Mouse (Mus musculus) midbrain, embryonic 11.5 days (tissue): ENCODE results near the gene Ccdc93. TPM values are rescaled to one million over a fixed set of nuclear protein-coding genes. Genes with fewer than 3 reads are reported as not detected.
A peak's percentile ranks its signal among the peaks of the same experiment; 100 is the strongest.

Experiments used
- ATAC-seq: fragments of 200-750 bp; cut with Nextera tagmentation; 2 replicates; pipeline ENCODE4 v1.8.0; 2017; ENCODE audit warnings: moderate TSS enrichment, moderate library complexity; ENCODE audit not compliant: low FRiP score
- DNase-seq: peaks from one replicate; pipeline ENCODE4 v3.0.0; 2015; ENCODE audit warnings: low spot score; ENCODE audit errors: missing footprints
- H3K27ac ChIP-seq: fragments of 300-500 bp; sonication (generic); 2 replicates; pipeline ENCODE4 v1.5.1; 2014; ENCODE audit warnings: low read depth, low read length
- H3K27me3 ChIP-seq: fragments of 300-500 bp; sonication (generic); 2 replicates; pipeline ENCODE4 v1.6.1; 2014; ENCODE audit warnings: mild to moderate bottlenecking, low read length, moderate library complexity, mixed read lengths; ENCODE audit not compliant: control insufficient read depth, insufficient read depth
- H3K36me3 ChIP-seq: fragments of 300-500 bp; sonication (generic); 2 replicates; pipeline ENCODE4 v1.6.1; 2014; ENCODE audit warnings: mild to moderate bottlenecking, low read length, moderate library complexity, mixed read lengths; ENCODE audit not compliant: control insufficient read depth, insufficient read depth
- H3K4me1 ChIP-seq: fragments of 300-500 bp; sonication (generic); 2 replicates; pipeline ENCODE4 v1.6.1; 2014; ENCODE audit warnings: low read length; ENCODE audit not compliant: control insufficient read depth, insufficient read depth
- H3K4me2 ChIP-seq: fragments of 300-500 bp; sonication (generic); 2 replicates; pipeline ENCODE4 v1.6.1; 2014; ENCODE audit warnings: mild to moderate bottlenecking, moderate library complexity
- H3K4me3 ChIP-seq: fragments of 300-500 bp; sonication (generic); 2 replicates; pipeline ENCODE4 v1.5.1; 2014; ENCODE audit warnings: low read depth, low read length
- H3K9ac ChIP-seq: fragments of 300-500 bp; sonication (generic); 2 replicates; pipeline ENCODE4 v1.6.1; 2014; ENCODE audit warnings: low read length
- H3K9me3 ChIP-seq: fragments of 300-500 bp; sonication (generic); 2 replicates; pipeline ENCODE4 v1.6.1; 2016; ENCODE audit warnings: low read length; ENCODE audit not compliant: control insufficient read depth
- WGBS: fragments of 180-500 bp; shearing (Covaris S2); extraction: QIAGEN DNeasy Blood & Tissue Kit; methylation state at CpG from one replicate; pipeline ENCODE4 v1.1.7; 2014; 5-methylcytosine and 5-hydroxymethylcytosine counted together
- polyA plus RNA-seq: library from polyadenylated mRNA; unstranded; fragments of >200 nt; fragmentation: Nextera tagmentation; extraction: Ambion mirVana; gene quantifications from 2 replicates; pipeline ENCODE4 v1.2.1, GENCODE M21; 2014

Gene Ccdc93
- polyA plus RNA-seq, 1 experiment from 2014 or later = 9.7 TPM

DNA sequence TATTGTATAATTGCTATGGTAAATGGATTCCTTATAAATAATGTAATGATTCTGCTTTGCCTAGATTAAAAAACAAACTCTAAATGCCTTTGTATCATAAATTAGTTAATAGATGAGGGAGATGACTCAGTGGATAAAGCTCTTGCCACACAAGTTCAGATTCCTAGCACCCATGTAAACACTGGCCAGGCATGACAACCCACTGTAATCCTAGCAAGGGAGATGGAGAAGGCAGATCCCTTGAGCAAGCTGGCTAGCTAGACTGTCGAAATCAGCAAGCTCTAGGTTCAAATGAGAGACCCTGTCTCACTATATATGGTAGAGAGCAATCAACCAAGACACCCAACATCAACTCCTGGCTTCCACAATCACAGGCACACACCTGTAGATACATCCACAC is 87.8 kb downstream of the Ccdc93 start:
- ATAC-seq = no peak
- no peak overlapping the region for H3K4me3 ChIP-seq
- H3K9me3 ChIP-seq = no peaks in the 10 kb centered on the region

DNA sequence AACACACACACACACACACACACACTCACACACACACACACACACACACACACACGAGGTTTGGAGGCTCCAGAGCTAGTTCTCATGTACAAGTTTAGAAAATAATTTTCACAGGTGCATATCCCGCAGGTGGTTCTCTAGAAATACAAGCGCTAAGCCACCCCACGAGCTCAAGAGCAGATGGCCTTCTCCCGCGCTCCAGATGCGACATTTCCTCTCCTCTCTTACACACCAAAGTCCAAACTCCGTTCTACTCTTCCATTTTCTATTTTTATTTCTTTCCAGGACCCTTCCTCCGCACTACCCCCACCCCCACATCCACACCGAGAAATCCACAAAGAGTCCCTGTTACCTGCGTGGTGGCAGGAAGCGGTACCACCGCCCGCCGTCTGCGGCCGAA is 96.2 kb downstream of the Ccdc93 start:
- no peak overlapping the region for H3K9ac ChIP-seq
- peaks cover 11% of the 10 kb centered on the region for H3K4me1 ChIP-seq
- no peak overlapping the region for H3K27ac ChIP-seq
- peak overlapping the region; percentile 30 for H3K4me3 ChIP-seq
- peak overlapping the region; percentile 45 for H3K4me2 ChIP-seq
- no peak for DNase-seq
- H3K9me3 ChIP-seq = no peaks in the 10 kb centered on the region
- no peaks in the 10 kb centered on the region for H3K36me3 ChIP-seq
- ATAC-seq = no peak
- 52% methylated on average over 17 of the region's 17 CpGs for WGBS
- H3K27me3 ChIP-seq = peaks cover 18% of the 10 kb centered on the region

More for the DNA sequence above, 87.8 kb downstream of the Ccdc93 start:
- no peak for DNase-seq
- Histone ChIP-seq H3K4me2 (no peak overlapping the region), H3K36me3 (no peaks in the 10 kb centered on the region), H3K27ac (no peak overlapping the region), H3K27me3 (no peaks in the 10 kb centered on the region), H3K4me1 (no peaks in the 10 kb centered on the region), H3K9ac (no peak overlapping the region)
- 48% methylated on average over 1 of the region's 1 CpGs for WGBS

DNA sequence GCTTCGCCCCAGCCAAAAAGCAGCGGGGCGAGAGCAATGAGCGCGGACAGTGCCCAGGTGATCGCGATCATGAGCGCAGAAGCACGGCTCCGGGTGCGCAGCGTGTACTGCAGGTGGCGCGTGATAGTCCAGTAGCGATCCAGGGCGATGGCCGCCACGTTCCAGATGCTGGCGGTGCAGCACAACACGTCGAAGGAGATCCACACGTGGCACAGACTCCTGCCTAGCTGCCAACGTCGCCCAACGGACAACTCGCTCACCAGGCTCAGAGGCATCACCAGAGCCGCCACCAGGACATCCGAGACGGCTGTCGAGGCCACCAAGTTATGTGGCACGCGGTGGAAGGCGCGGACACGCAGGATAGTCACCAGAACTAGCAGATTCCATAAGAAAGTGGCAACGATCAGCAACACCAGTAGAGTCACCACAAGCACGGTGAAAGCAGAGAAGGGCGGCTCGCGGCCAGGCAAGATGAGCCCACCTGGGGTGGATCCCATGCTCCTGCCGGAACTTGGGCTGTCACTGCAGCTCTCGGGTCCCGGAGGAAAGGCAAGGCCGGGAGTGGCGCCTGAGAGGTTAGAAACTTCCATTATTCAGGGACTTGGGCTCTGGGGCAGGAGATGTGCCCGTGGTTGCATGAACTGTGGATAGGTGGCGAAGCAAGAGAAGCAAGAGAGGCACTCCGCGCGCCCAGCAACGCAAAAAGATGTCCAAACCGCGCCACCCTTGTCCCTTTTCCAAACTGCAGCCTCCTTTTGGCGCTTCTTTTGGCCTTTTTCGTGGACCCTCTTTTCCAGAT is 97.0 kb downstream of the Ccdc93 start:
- peak; percentile 95 for DNase-seq
- H3K36me3 ChIP-seq = no peaks in the 10 kb centered on the region
- peak; percentile 56 for ATAC-seq
- peak overlapping the region; percentile 30 for H3K4me3 ChIP-seq
- peaks cover 11% of the 10 kb centered on the region for H3K4me1 ChIP-seq
- peaks cover 18% of the 10 kb centered on the region for H3K27me3 ChIP-seq
- H3K9me3 ChIP-seq = no peaks in the 10 kb centered on the region
- H3K9ac ChIP-seq = no peak overlapping the region
- H3K4me2 ChIP-seq = peak overlapping the region; percentile 45
- WGBS = 12% methylated on average over 55 of the region's 55 CpGs
- H3K27ac ChIP-seq = no peak overlapping the region

DNA sequence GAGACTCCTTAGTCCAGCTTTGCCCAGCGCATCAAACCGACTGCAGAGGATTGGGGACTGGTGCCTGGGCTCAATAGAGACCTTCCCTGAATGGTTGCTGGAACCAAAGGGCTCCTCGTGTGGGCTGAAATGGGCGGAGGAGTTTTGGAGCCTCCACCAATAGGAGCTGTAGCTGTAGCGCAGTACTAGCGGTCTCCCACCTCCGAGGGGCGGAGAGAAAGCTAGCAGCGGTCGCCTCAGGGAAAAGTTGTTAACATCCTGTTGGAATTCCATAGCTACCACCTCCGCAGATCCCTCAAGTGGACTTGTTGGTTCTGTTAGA is 97.5 kb downstream of the Ccdc93 start, which contains the start of gene Htr5b:
Gene Htr5b, minus strand, starts transcription at position 67 of the 322 bp plus-strand sequence.
- Histone ChIP-seq H3K27ac (no peak within 1 kb of the TSS), H3K27me3 (peaks cover 18% of the 10 kb centered on the region), H3K9ac (no peak within 1 kb of the TSS), H3K4me2 (peak within 1 kb of the TSS; percentile 45), H3K9me3 (no peaks in the 10 kb centered on the region), H3K4me3 (peak within 1 kb of the TSS; percentile 30), H3K4me1 (peaks cover 11% of the 10 kb centered on the region), H3K36me3 (no peaks in the 10 kb centered on the region)
- under 1% methylated on average over 11 of the region's 11 CpGs for WGBS
- no peak for DNase-seq
- ATAC-seq = peak; percentile 94

DNA sequence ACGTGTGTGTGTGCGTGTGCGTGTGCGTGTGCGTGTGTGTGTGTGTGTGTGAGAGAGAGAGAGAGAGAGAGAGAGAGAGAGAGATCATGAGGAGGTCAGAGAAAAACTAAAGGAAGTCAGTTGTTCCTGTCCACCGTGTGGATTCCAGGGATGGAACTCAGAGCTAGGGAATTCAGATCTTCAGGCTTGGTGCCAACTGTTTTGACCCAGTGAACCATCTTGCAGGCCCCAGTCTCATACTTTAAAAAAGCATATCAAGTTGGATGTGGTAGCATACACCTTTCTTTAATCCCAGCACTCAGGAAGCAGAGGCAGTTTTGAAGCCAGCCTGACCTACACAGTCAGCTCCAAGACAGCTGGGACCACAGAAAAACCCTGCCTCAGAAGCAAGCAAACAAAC is 98.4 kb downstream of the Ccdc93 start:
- no peak overlapping the region for H3K27ac ChIP-seq
- H3K9ac ChIP-seq = no peak overlapping the region
- no peaks in the 10 kb centered on the region for H3K36me3 ChIP-seq
- WGBS = 89% methylated on average over 6 of the region's 6 CpGs
- H3K27me3 ChIP-seq = peaks cover 18% of the 10 kb centered on the region
- DNase-seq = no peak
- H3K9me3 ChIP-seq = no peaks in the 10 kb centered on the region
- peaks cover 11% of the 10 kb centered on the region for H3K4me1 ChIP-seq
- H3K4me3 ChIP-seq = no peak overlapping the region
- ATAC-seq = no peak
- no peak overlapping the region for H3K4me2 ChIP-seq

DNA sequence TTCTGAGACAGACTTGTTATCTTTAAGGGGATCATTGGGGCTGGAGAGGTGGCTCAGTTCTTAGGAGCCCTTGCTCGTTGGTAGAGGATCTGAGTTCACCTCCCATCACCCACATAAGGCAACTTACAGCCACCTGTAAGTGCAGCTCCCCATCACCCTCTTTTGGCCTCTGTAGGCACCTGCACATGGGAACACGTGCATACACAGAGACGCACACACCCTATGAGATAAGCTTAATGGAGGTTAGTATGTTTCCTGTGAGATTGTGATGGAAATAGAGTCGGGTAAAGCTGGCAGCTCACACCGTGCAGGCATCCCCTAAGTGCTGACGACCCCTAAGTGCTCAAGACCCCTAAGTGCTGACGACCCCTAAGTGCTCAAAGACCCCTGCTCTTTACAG is 100.6 kb downstream of the Ccdc93 start:
- peaks cover 11% of the 10 kb centered on the region for H3K4me1 ChIP-seq
- no peak overlapping the region for H3K4me3 ChIP-seq
- H3K27ac ChIP-seq = no peak overlapping the region
- H3K9ac ChIP-seq = no peak overlapping the region
- H3K27me3 ChIP-seq = peaks cover 18% of the 10 kb centered on the region
- no peaks in the 10 kb centered on the region for H3K9me3 ChIP-seq
- 72% methylated on average over 7 of the region's 7 CpGs for WGBS
- DNase-seq (no peak), ATAC-seq (no peak)
- H3K4me2 ChIP-seq = no peak overlapping the region
- no peaks in the 10 kb centered on the region for H3K36me3 ChIP-seq

DNA sequence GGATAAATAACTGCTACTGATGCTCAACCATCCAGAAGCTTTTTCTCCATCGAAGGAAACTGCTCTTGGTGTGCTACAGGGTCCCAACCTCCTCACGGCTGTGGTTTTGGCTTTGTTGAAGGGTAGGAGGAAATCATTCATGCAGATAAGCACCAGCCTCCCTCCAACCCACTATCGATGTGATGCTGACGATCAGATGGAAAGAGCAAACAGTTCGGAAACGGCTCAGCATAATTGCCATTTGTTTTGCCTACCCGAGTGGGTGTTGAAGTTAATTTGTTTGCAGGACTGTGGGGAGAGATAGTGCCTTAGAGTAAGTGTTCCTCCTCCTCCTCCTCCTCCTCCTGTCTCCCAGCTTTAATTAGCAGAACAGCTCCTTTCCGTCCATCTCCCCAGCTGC is 109.5 kb downstream of the Ccdc93 start:
- Histone ChIP-seq H3K9ac (no peak overlapping the region), H3K9me3 (no peaks in the 10 kb centered on the region), H3K27ac (no peak overlapping the region), H3K27me3 (no peaks in the 10 kb centered on the region), H3K4me2 (no peak overlapping the region), H3K4me1 (no peaks in the 10 kb centered on the region), H3K4me3 (no peak overlapping the region), H3K36me3 (no peaks in the 10 kb centered on the region)
- DNase-seq = no peak
- 83% methylated on average over 8 of the region's 8 CpGs for WGBS
- ATAC-seq = no peak

DNA sequence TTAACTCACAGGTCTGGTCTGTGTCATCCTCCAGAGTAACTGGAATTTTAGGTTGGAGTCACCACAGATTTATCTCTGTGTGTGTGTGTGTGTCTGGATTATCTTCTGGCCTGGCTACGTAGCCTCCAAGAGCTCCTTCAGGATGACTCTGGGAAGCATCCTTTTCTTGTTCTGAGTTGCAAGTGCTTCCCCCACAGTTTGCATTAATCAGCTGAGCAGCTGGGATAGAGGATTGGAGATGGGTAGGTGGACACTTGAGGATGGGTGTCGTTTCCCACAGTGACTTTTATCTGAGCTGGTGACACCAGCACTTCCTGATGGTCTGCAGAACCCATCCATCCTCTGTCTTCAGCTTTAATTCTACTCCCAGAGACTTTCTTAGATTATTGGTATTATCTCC is 116.0 kb downstream of the Ccdc93 start:
- no peak overlapping the region for H3K9ac ChIP-seq
- H3K9me3 ChIP-seq = no peaks in the 10 kb centered on the region
- ATAC-seq = no peak
- DNase-seq = peak; percentile 60
- H3K4me1 ChIP-seq = no peaks in the 10 kb centered on the region
- no peak overlapping the region for H3K27ac ChIP-seq
- no peak overlapping the region for H3K4me2 ChIP-seq
- no peaks in the 10 kb centered on the region for H3K27me3 ChIP-seq
- H3K4me3 ChIP-seq = no peak overlapping the region
- H3K36me3 ChIP-seq = no peaks in the 10 kb centered on the region
- 81% methylated on average over 2 of the region's 2 CpGs for WGBS

DNA sequence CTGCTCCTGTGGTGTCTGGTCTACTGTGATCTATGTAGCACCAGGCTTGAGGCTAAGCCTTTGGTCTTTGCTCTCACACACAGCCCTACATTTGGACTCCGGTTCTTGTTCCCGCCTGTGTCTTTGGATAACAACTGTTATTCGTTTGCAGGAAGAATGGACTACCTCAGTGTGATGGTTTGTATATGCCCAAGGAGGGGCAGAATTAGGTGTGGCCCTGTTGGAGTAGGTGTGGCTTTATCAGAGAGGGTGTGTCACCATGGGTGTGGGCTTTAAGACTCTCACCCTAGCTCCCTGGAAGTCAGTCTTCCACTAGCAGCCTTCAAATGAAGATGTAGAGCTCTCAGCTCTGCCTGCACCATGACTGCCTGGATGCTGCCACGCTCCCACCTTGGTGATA is 117.8 kb downstream of the Ccdc93 start:
- peaks cover 6% of the 10 kb centered on the region; the same call in 1 of the 2 replicates for H3K36me3 ChIP-seq
- H3K9me3 ChIP-seq = no peaks in the 10 kb centered on the region
- no peak overlapping the region for H3K4me3 ChIP-seq
- no peaks in the 10 kb centered on the region for H3K27me3 ChIP-seq
- H3K4me1 ChIP-seq = no peaks in the 10 kb centered on the region
- WGBS = 90% methylated on average over 4 of the region's 4 CpGs
- peak; percentile 37 for DNase-seq
- no peak for ATAC-seq
- no peak overlapping the region for H3K27ac ChIP-seq
- no peak overlapping the region for H3K4me2 ChIP-seq
- H3K9ac ChIP-seq = no peak overlapping the region
